Mouse (Mus musculus) erythroblast, embryonic 14.5 days (primary cell): ENCODE data around the gene Trim59.

Experiments used
- GATA1 ChIP-seq: IDR thresholded peaks from 2 replicates; pipeline ENCODE4 v1.6.1; 2012; ENCODE audit warnings: low read length, inconsistent platforms, mixed read lengths
- TAL1 ChIP-seq: IDR thresholded peaks from 3 replicates; pipeline ENCODE4 v1.6.1; 2012; ENCODE audit warnings: low read length, inconsistent platforms, mixed read lengths

DNA sequence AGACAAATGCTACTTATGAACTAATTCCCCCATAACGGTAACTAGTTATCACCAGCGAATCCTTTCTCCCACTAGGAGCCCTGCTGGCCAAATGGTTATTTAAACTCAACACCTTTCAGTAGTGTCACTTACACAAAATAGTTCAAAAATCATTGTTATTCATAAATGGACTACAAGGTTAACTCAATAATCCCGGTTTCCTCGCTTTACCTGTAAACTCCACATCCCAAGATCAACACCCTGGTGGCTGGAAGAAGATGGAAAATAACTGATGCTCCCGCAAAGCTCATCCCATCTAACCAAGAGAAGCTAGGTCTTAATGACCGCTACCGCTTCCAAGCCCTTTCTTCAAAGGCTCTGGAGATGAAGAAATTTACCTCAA, 40.5 kb downstream of the Trim59 start:
- TF ChIP-seq GATA1 = no peak
- no peak for TF ChIP-seq TAL1
